Mouse (Mus musculus) myocyte (in vitro differentiated cells): ENCODE results near the gene Calhm5.

Source experiments
- E2F4 ChIP-seq: IDR thresholded peaks from one replicate; pipeline ENCODE4 v1.6.1; 2011; ENCODE audit warnings: mild to moderate bottlenecking, control low read depth, moderate library complexity; ENCODE audit not compliant: insufficient read depth
- MAX ChIP-seq: IDR thresholded peaks from one replicate; pipeline ENCODE4 v1.6.1; 2011; ENCODE audit warnings: low read depth, mild to moderate bottlenecking, control low read depth
- MYOD1 ChIP-seq, 3 experiments: IDR thresholded peaks; one replicate each; pipeline ENCODE4 v1.6.1; 2011; ENCODE audit warnings: control low read depth in 2 of 3, low read depth in 2 of 3, mild to moderate bottlenecking in 2 of 3, moderate library complexity in 1 of 3; ENCODE audit not compliant: insufficient read length in 2 of 3, control insufficient read depth in 1 of 3
- MYOG ChIP-seq, 3 experiments: IDR thresholded peaks; one replicate each; pipeline ENCODE4 v1.6.1; 2011; ENCODE audit warnings: control low read depth in 2 of 3, low read depth in 2 of 3, mild to moderate bottlenecking in 2 of 3; ENCODE audit not compliant: insufficient read length in 2 of 3, control insufficient read depth in 1 of 3, insufficient read depth in 1 of 3
- POLR2A ChIP-seq: IDR thresholded peaks from one replicate; pipeline ENCODE4 v1.6.1; 2011; ENCODE audit warnings: low read depth, mild to moderate bottlenecking, control low read depth, moderate library complexity; ENCODE audit not compliant: insufficient read length
- POLR2AphosphoS2 ChIP-seq: IDR thresholded peaks from one replicate; pipeline ENCODE4 v1.6.1; 2011; ENCODE audit warnings: low read depth, control low read depth; ENCODE audit not compliant: insufficient read length
- REST ChIP-seq: IDR thresholded peaks from one replicate; pipeline ENCODE4 v1.6.1; 2011; ENCODE audit warnings: mild to moderate bottlenecking, control low read depth, moderate library complexity; ENCODE audit not compliant: insufficient read depth, insufficient read length
- SRF ChIP-seq: IDR thresholded peaks from one replicate; pipeline ENCODE4 v1.6.1; 2011; ENCODE audit warnings: low read depth; ENCODE audit not compliant: control insufficient read depth, insufficient read length
- TCF12 ChIP-seq: IDR thresholded peaks from one replicate; pipeline ENCODE4 v1.6.1; 2011; ENCODE audit warnings: mild to moderate bottlenecking, control low read depth; ENCODE audit not compliant: poor library complexity, insufficient read depth, severe bottlenecking
- TCF3 ChIP-seq: IDR thresholded peaks from one replicate; pipeline ENCODE4 v1.6.1; 2011; ENCODE audit warnings: low read depth, control low read depth; ENCODE audit not compliant: insufficient read length
- USF1 ChIP-seq: IDR thresholded peaks from one replicate; pipeline ENCODE4 v1.6.1; 2011; ENCODE audit warnings: low read depth, mild to moderate bottlenecking, control low read depth, moderate library complexity

DNA sequence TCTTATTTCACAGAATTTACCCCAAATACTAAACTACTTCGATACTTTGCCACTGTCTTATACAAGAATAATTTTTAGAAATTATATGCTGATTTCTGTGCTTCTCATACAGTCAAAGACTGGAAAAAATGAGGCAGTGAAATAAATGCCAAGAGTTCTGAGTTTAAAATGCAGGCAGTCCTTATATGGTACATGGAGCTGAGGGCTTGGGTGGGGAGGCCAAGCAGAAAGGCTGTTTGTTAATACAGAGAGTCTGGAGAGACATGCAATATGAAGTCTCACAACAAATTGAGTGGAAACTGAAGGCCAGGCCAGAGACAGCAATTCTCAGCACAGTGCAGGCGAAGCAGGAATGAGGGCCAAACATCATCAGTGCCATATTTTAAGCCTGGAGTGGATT is 7.8 kb downstream of the Calhm5 start:
- TF ChIP-seq POLR2A, result no peak
- TF ChIP-seq USF1, result no peak
- TF ChIP-seq POLR2AphosphoS2, result no peak
- no peak for TF ChIP-seq MYOG (IDR thresholded peaks at IDR 0.05; ENCODE audit: control insufficient read depth in 1 of 3, insufficient read depth in 1 of 3, insufficient read length in 2 of 3, low read depth in 2 of 3)
- no peak for TF ChIP-seq TCF12
- TF ChIP-seq TCF3, result no peak
- no peak for TF ChIP-seq E2F4
- no peak for TF ChIP-seq REST
- TF ChIP-seq MYOD1 (IDR thresholded peaks at IDR 0.05; ENCODE audit: control insufficient read depth in 1 of 3, insufficient read length in 2 of 3, low read depth in 2 of 3), result no peak
- no peak for TF ChIP-seq MAX
- no peak for TF ChIP-seq SRF
